ENCODE assay signal across 21 mouse cellular contexts in genomic region chr16:97507783-97508182, GRCm38 (mm10). TPM values are rescaled to one million over a fixed set of nuclear protein-coding genes. Genes with fewer than 3 reads are reported as not detected.
"Had no signal": no experiment of that assay in that cellular context is flagged by ENCODE, and none has a peak within 500 bp of the region (broad histone marks: within the 10 kb centered on the region; RNA-seq: fewer than 3 reads in every experiment).

No protein-coding gene starts in this region.

- H3K9me3 ChIP-seq: kidney, embryonic 15.5 days; limb, embryonic 10.5 days; limb, embryonic 13.5 days; liver, embryonic 13.5 days had no signal

- H3K4me1 ChIP-seq: kidney, embryonic 15.5 days; limb, embryonic 13.5 days; liver, embryonic 13.5 days had no signal

- H3K9ac ChIP-seq: kidney, embryonic 15.5 days; limb, embryonic 13.5 days; liver, embryonic 13.5 days; lung, embryonic 14.5 days had no signal

- DNase-seq: kidney, adult 11 months; kidney, adult 8-10 months; kidney, postnatal 10 days; kidney, postnatal 36 days; liver; liver, embryonic 13.5 days; lung, embryonic 14.5 days; lung, postnatal 14 days; lung, postnatal 4 days; midbrain, embryonic 14.5 days; thymus, adult 2 months; thymus, postnatal 25 days had no signal

- H3K27ac ChIP-seq: kidney, embryonic 15.5 days; limb, embryonic 10.5 days; limb, embryonic 13.5 days; liver, embryonic 13.5 days had no signal

- H3K36me3 ChIP-seq: kidney, embryonic 15.5 days; limb, embryonic 10.5 days; limb, embryonic 13.5 days; liver, embryonic 13.5 days had no signal

- H3K4me2 ChIP-seq: kidney, embryonic 15.5 days; limb, embryonic 13.5 days; liver, embryonic 13.5 days; lung, embryonic 14.5 days; midbrain, embryonic 11.5 days had no signal

- H3K27me3 ChIP-seq: kidney, embryonic 15.5 days; limb, embryonic 13.5 days; liver, embryonic 13.5 days had no signal

- H3K4me3 ChIP-seq: kidney, embryonic 15.5 days; limb, embryonic 10.5 days; limb, embryonic 13.5 days; liver, embryonic 13.5 days had no signal

RNA-seq across cellular contexts. Expression of gene Fam3b, which starts 6.8 kb away (rescaled TPM):
- polyA plus RNA-seq: kidney, embryonic 15.5 days; limb, embryonic 10.5 days; limb, embryonic 13.5 days; liver, embryonic 13.5 days; liver, embryonic 16.5 days; lung, embryonic 14.5 days; midbrain, embryonic 11.5 days; midbrain, embryonic 14.5 days; midbrain, postnatal 0 days; neural tube, embryonic 11.5 days; neural tube, embryonic 14.5 days; spleen, adult 2 months had no signal

RNA-seq across cellular contexts. Expression of gene Mx1, which starts 45.1 kb away (rescaled TPM):
- polyA plus RNA-seq: limb, embryonic 10.5 days; neural tube, embryonic 11.5 days; neural tube, embryonic 14.5 days had no signal
